Mouse (Mus musculus) forebrain, embryonic 14.5 days (tissue): ENCODE results near the gene Smg5. TPM values are rescaled to one million over a fixed set of nuclear protein-coding genes. Genes with fewer than 3 reads are reported as not detected.

Source experiments
- ATAC-seq: fragments of 200-750 bp; cut with Nextera tagmentation; 2 replicates; pipeline ENCODE4 v1.8.0; 2017; ENCODE audit warnings: mild to moderate bottlenecking, moderate library complexity
- DNase-seq: peaks from one replicate; pipeline ENCODE4 v3.0.0-alpha.2; 2015; ENCODE audit warnings: low spot score
- H3K27ac ChIP-seq: fragments of 300-500 bp; sonication (generic); 2 replicates; pipeline ENCODE4 v1.5.1; 2014; ENCODE audit warnings: low read depth, mild to moderate bottlenecking, control low read depth, low read length, moderate library complexity
- H3K27me3 ChIP-seq: fragments of 300-500 bp; sonication (generic); replicated peaks from 2 replicates; pipeline ENCODE4 v1.6.1; 2014; ENCODE audit warnings: low read length, control low read depth, mixed read lengths; ENCODE audit not compliant: control insufficient read depth, insufficient read depth
- H3K36me3 ChIP-seq: fragments of 300-500 bp; sonication (generic); 2 replicates; pipeline ENCODE4 v1.6.1; 2014; ENCODE audit warnings: low read length, control low read depth; ENCODE audit not compliant: control insufficient read depth, insufficient read depth
- H3K4me1 ChIP-seq: fragments of 300-500 bp; sonication (generic); 2 replicates; pipeline ENCODE4 v1.6.1; 2014; ENCODE audit warnings: antibody characterized with exemption, low read length, control low read depth; ENCODE audit not compliant: control insufficient read depth, insufficient read depth
- H3K4me2 ChIP-seq: fragments of 300-500 bp; sonication (generic); 2 replicates; pipeline ENCODE4 v1.6.1; 2014; ENCODE audit warnings: mild to moderate bottlenecking, control low read depth, low read length
- H3K4me3 ChIP-seq: fragments of 300-500 bp; sonication (generic); 2 replicates; pipeline ENCODE4 v1.5.1; 2014; ENCODE audit warnings: low read depth, low read length, control low read depth
- H3K9ac ChIP-seq: fragments of 300-500 bp; sonication (generic); 2 replicates; pipeline ENCODE4 v1.6.1; 2014; ENCODE audit warnings: mild to moderate bottlenecking, low read length, control low read depth, moderate library complexity
- H3K9me3 ChIP-seq: fragments of 300-500 bp; sonication (generic); replicated peaks from 2 replicates; pipeline ENCODE4 v1.6.1; 2016; ENCODE audit warnings: low read length, control low read depth, mixed read lengths; ENCODE audit not compliant: control insufficient read depth
- WGBS: fragments of 180-500 bp; shearing (Covaris S2); extraction: QIAGEN DNeasy Blood & Tissue Kit; methylation state at CpG from one replicate; pipeline ENCODE4 v1.1.7; 2014; 5-methylcytosine and 5-hydroxymethylcytosine counted together
- polyA plus RNA-seq: library from polyadenylated mRNA; unstranded; fragments of >200 nt; fragmentation: Nextera tagmentation; extraction: Ambion mirVana; gene quantifications from 2 replicates; pipeline ENCODE4 v1.2.1, GENCODE M21; 2014

Gene Smg5
- polyA plus RNA-seq, 1 experiment from 2014 or later: 36.0 TPM

DNA sequence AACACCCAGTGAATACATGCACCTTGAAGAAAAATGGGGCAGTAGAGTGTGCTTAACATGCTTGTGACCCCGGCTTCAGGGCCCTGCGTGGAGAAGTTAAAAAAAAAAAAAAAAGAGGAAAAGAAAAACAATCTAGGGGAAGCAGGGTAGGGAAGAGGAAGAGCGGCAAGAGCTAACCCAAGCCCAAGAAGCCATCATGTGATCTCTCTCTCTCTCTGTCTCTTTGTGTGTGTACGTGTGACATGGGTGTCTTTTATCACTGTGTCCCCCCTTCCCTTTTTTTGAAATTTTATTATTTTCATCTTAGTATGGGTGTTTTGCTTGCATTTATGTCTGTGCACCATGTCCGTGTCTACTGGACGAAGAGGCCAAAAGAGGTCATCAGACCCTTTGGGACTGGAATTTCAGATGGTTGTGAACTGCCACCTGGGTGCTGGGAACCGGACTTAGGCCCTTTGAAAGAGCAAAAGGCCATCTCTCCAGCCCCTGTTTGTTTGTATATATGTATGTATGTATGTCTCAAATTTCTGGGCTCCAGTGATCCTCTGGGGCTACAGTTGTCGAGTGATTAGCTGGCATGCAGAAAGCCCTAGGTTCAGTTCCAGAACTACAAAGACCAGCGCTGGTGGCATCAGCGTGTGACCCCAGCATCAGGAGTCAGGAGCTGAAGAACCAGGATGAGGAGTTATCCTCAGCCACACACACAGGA is 67.6 kb downstream of the Smg5 start:
- H3K36me3 ChIP-seq: 0 out of 2 replicates have a peak, but pooled peaks cover 6% of the 10 kb centered on the region
- 95% methylated on average over 10 of the region's 10 CpGs for WGBS
- no peak overlapping the region for H3K4me3 ChIP-seq
- no peaks in the 10 kb centered on the region for H3K9me3 ChIP-seq
- ATAC-seq (no peak), DNase-seq (no peak)
- H3K4me1 ChIP-seq: no peaks in the 10 kb centered on the region
- H3K27me3 ChIP-seq: no peaks in the 10 kb centered on the region
- H3K27ac ChIP-seq: no peak overlapping the region
- no peak overlapping the region for H3K9ac ChIP-seq
- H3K4me2 ChIP-seq: no peak overlapping the region

DNA sequence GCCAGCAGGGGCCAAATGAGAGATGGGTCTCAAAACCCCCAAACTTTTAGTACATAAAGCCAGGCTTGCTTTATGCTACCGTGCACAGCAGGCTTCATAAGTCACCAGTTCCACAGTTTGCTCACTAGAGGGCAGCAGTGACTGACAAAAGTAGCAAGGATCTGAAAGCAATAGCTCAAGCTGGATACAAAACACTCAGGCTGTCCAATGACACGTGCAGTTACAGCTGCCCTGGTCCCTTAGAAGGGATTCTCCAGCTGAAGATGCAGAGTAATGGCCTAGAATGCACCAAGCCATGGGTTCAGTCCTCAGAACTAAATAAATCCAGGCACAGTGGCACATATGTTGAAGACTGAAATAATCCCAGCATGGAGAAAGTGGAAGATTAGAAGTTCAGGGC is 71.0 kb downstream of the Smg5 start:
- WGBS: 2% methylated on average over 2 of the region's 2 CpGs

DNA sequence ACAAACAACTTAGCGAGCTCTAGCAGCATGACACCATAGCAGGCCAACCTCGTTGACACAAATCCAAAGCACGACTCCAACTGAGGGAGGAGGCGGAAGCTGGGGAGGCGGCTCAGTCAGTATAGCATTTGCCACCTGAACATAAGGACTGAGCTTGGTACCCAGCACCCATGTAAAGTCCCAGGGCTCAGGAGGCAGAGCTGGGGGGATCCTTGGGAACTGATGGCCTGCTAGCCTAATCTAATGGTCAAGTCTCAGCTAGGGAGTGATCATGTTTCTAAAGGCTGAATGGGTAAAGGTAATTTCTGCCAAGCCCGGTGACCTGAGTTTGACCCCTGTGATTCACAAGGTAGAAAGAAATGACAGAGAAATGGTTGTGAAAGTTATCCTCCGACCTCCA is 71.5 kb downstream of the Smg5 start:
- ATAC-seq (no peak), DNase-seq (no peak)
- Histone ChIP-seq H3K9ac (no peak overlapping the region), H3K4me2 (no peak overlapping the region), H3K27ac (no peak overlapping the region), H3K9me3 (no peaks in the 10 kb centered on the region), H3K4me1 (peaks cover 4% of the 10 kb centered on the region; the same call in 1 of the 2 replicates), H3K4me3 (no peak overlapping the region), H3K36me3 (peaks cover 15% of the 10 kb centered on the region), H3K27me3 (no peaks in the 10 kb centered on the region)
- 55% methylated on average over 7 of the region's 7 CpGs for WGBS

More for the DNA sequence above, 71.0 kb downstream of the Smg5 start:
- Histone ChIP-seq H3K9me3 (no peaks in the 10 kb centered on the region), H3K4me3 (no peak overlapping the region), H3K36me3 (peaks cover 10% of the 10 kb centered on the region), H3K27me3 (no peaks in the 10 kb centered on the region), H3K9ac (no peak overlapping the region), H3K27ac (no peak overlapping the region), H3K4me1 (peaks cover 4% of the 10 kb centered on the region; the same call in 1 of the 2 replicates), H3K4me2 (no peak overlapping the region)
- peak; percentile 42 for ATAC-seq
- peak; percentile 95 for DNase-seq

DNA sequence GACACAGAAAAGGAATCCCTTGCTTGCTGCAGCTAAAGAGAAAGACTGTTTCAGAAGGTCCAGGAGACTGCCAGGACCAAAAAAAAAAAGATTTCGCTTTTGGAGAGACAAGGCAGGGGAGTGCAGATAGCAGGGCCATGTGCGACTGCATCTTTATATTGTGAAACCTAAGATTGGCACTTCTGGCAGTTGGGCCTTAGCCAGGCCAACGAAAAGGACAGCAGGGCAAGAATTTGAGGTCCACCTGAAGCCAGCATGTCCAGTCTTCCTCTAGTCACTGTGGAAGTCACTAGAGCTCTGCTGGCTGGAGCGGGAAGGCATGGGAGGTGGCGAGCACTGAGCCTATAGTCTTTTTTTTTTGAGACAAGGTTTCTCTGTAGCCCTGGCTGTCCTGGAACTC is 72.9 kb downstream of the Smg5 start:
- Histone ChIP-seq H3K4me2 (peak overlapping the region; percentile 66), H3K27ac (no peak overlapping the region), H3K27me3 (no peaks in the 10 kb centered on the region), H3K36me3 (peaks cover 24% of the 10 kb centered on the region), H3K9me3 (no peaks in the 10 kb centered on the region), H3K4me1 (peaks cover 4% of the 10 kb centered on the region; the same call in 1 of the 2 replicates), H3K4me3 (peak overlapping the region; percentile 56; the same call in 1 of the 2 replicates), H3K9ac (peak overlapping the region; percentile 76)
- no peak for DNase-seq
- WGBS: 65% methylated on average over 5 of the region's 5 CpGs
- ATAC-seq: no peak

DNA sequence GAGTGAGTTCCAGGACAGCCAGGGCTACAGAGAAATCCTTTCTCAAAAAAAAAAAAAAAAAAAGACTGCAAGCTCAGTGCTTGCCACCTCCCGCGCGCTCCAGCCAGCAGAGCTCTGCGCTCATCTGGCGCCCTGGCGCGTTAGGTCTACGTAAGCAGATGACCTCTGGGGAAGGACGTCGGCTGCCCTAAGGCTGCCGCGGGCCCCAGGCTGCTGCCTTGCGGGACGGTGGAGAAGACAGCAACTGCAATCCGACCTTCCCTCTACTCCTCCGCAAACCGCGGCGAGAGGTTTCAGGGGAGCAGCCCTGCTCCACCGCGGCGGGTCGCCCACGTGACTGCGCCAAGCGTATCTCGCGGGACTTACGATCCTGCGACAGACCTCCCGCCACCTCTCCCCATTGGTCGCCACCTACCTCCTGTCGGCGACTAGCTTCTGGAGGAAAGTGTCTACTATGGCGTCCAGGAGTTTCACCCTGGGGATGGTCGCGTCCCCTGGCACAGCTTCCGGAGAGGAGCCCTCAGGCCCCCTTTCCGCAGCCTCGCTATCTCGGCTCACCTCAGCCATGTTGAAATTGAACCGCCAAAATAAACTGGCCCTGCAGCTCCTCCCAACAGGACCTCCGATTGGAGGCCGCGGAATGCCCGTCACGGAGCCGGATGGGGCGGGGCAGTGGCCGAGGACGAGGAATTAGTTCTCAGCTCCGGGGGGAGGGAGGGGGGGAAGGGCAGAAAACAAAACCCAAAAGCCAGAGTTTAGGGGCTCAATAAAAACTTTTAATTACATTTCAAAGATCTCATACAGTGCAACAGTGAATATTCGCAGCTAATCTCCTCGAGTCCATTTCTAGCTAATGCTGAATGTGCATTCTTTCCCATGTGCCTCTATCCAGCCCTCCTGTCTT is 73.9 kb downstream of the Smg5 start, which contains the start of gene Pmf1:
Pmf1 (minus strand) TSS at position 591 of the 904 bp plus-strand sequence.
- Histone ChIP-seq H3K4me3 (peak within 1 kb of the TSS; percentile 56), H3K9me3 (no peaks in the 10 kb centered on the region), H3K36me3 (peaks cover 33% of the 10 kb centered on the region), H3K27ac (peak within 1 kb of the TSS; percentile 84), H3K4me1 (peaks cover 4% of the 10 kb centered on the region; the same call in 1 of the 2 replicates), H3K4me2 (peak within 1 kb of the TSS; percentile 66), H3K27me3 (no peaks in the 10 kb centered on the region), H3K9ac (peak within 1 kb of the TSS; percentile 76)
- DNase-seq (peak; percentile 94), ATAC-seq (peak; percentile 94)
- under 1% methylated on average over 54 of the region's 54 CpGs for WGBS

DNA sequence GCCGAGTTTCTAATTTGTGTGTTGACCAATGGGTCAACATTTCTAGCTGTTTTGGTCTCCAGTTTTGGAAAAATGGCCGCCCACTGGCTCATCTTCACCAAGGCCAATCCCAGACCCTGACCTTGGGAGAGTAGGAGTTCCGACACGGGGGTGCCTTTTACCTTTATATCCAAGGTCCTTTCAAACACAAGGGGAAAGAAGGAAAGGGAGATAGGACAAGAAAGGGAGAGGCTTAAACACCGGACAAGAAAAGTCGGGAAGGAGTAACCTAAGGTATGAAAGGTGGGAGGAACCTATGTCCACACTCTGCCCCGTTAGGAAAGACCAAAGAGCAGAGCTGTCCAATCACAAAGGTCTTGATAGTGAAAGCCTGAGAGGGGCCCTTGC is 74.6 kb downstream of the Smg5 start:
- Histone ChIP-seq H3K4me1 (peaks cover 4% of the 10 kb centered on the region; the same call in 1 of the 2 replicates), H3K36me3 (peaks cover 39% of the 10 kb centered on the region), H3K27ac (peak overlapping the region; percentile 18; the same call in 1 of the 2 replicates), H3K27me3 (no peaks in the 10 kb centered on the region), H3K9me3 (no peaks in the 10 kb centered on the region), H3K4me3 (peak overlapping the region; percentile 56), H3K4me2 (peak overlapping the region; percentile 66), H3K9ac (peak overlapping the region; percentile 35; the same call in 1 of the 2 replicates)
- 25% methylated on average over 7 of the region's 7 CpGs for WGBS
- ATAC-seq (no peak), DNase-seq (no peak)

DNA sequence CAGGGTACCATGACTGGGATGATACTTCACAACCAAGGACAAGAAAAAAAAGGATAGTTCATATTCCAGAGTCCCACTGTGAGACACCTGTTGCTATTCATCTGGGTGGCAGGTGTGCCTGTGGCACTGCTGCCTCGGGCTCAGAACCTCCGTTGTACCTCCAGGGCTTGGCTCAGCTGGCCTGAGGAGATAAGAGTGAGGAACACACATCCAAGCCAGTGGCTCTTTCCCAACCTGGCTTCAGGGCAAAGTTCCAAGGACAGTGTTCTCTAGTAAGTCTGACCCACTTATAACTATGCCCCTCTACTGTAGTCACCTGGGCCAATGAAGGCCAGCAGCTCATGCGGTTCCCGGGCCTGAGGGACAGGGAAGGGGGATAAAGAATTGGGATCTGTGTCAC is 75.6 kb downstream of the Smg5 start:
- no peak for ATAC-seq
- H3K9ac ChIP-seq: no peak overlapping the region
- no peak for DNase-seq
- no peak overlapping the region for H3K27ac ChIP-seq
- 91% methylated on average over 4 of the region's 4 CpGs for WGBS
- peaks cover 48% of the 10 kb centered on the region for H3K36me3 ChIP-seq
- no peaks in the 10 kb centered on the region for H3K9me3 ChIP-seq
- no peaks in the 10 kb centered on the region for H3K27me3 ChIP-seq
- H3K4me1 ChIP-seq: peaks cover 4% of the 10 kb centered on the region; the same call in 1 of the 2 replicates
- H3K4me3 ChIP-seq: no peak overlapping the region
- no peak overlapping the region for H3K4me2 ChIP-seq
